ENCODE assay signal across 19 mouse cellular contexts in genomic region chr15:6562161-6562560, GRCm38 (mm10). TPM values are rescaled to one million over a fixed set of nuclear protein-coding genes. Genes with fewer than 3 reads are reported as not detected.
A peak's percentile ranks its signal among the peaks of the same experiment; 100 is the strongest.
DNase-seq lines count a peak whose midpoint lies in the region; ATAC-seq and TF ChIP-seq lines count a peak whose summit lies in the region.
"Had no signal": no experiment of that assay in that cellular context is flagged by ENCODE, and none has a peak within 500 bp of the region (broad histone marks: within the 10 kb centered on the region; RNA-seq: fewer than 3 reads in every experiment).

No protein-coding gene starts in this region.

- no peak for DNase-seq in liver, adult 2 months (ENCODE audit: extremely low read depth, low read depth, low spot score)
- DNase-seq in liver: no peak
- no peak for DNase-seq in layer of hippocampus, adult 18-20 months (ENCODE audit: low spot score in 2 of 2)
- DNase-seq in thymus, postnatal 4 days: no peak
- DNase-seq: adrenal gland, adult 2 months; adrenal gland, postnatal 25 days; cerebellum, adult 18-20 months; cerebellum, adult 9-11 months; cerebellum, postnatal 36 days; gastrocnemius, postnatal 10 days; heart, postnatal 36 days had no signal

- no peak overlapping the region for H3K4me3 ChIP-seq in liver, adult 2 months (ENCODE audit: insufficient read depth, low read depth, low read length)
- H3K4me3 ChIP-seq in bone marrow, adult 2 months (replicated peaks; ENCODE audit: control insufficient read depth, low read depth, low read length): no peak overlapping the region
- H3K4me3 ChIP-seq: embryonic facial prominence, embryonic 10.5 days; heart, embryonic 12.5 days; hindbrain, embryonic 15.5 days had no signal

- no peaks in the 10 kb centered on the region for H3K36me3 ChIP-seq in liver, adult 2 months (ENCODE audit: control insufficient read depth, insufficient read depth, low read length)
- H3K36me3 ChIP-seq: embryonic facial prominence, embryonic 10.5 days; heart, embryonic 12.5 days; hindbrain, embryonic 15.5 days had no signal

- WGBS in liver, adult 2 months: 75% methylated on average over 4 of the region's 4 CpGs
- WGBS in bone marrow, adult 2 months: 47% methylated on average over 4 of the region's 4 CpGs

- TF ChIP-seq POLR2A in liver, adult 2 months (IDR thresholded peaks at IDR 0.05; ENCODE audit: extremely low read depth, insufficient read depth, low read length): no peak
- no peak for TF ChIP-seq POLR2A in bone marrow, adult 2 months (IDR thresholded peaks at IDR 0.05; ENCODE audit: borderline replicate concordance, control insufficient read depth, low read depth, low read length)

- H3K27ac ChIP-seq in liver, adult 2 months (replicated peaks; ENCODE audit: insufficient read depth, low read depth, low read length): 0 out of 2 replicates have a peak overlapping the region, but pooled peaks have one; percentile 39
- H3K27ac ChIP-seq in bone marrow, adult 2 months (ENCODE audit: control insufficient read depth, insufficient read depth, low read depth, low read length, poor library complexity): peak overlapping the region; percentile 51; the same call in 1 of the 2 replicates
- H3K27ac ChIP-seq: embryonic facial prominence, embryonic 10.5 days; hindbrain, embryonic 15.5 days had no signal

- no peaks in the 10 kb centered on the region for H3K27me3 ChIP-seq in liver, adult 2 months (ENCODE audit: control insufficient read depth, insufficient read depth, low read length)
- H3K27me3 ChIP-seq: CH12.LX; heart, embryonic 12.5 days; hindbrain, embryonic 15.5 days had no signal

- H3K9ac ChIP-seq in liver, adult 2 months (ENCODE audit: low read depth, low read length): no peak overlapping the region
- H3K9ac ChIP-seq: heart, embryonic 12.5 days; hindbrain, embryonic 15.5 days had no signal

- TF ChIP-seq CTCF in liver, adult 2 months (IDR thresholded peaks at IDR 0.05; ENCODE audit: low read depth, low read length): no peak
- TF ChIP-seq CTCF in bone marrow, adult 2 months (IDR thresholded peaks at IDR 0.05; ENCODE audit: control insufficient read depth, insufficient read depth, low read length): no peak

- ATAC-seq in granulocyte monocyte progenitor cell, adult 5-6 weeks (replicated peaks; ENCODE audit: poor library complexity, severe bottlenecking): peak; percentile 40
- peak; percentile 62 for ATAC-seq in monocyte, adult 5-6 weeks (replicated peaks; ENCODE audit: insufficient number of reproducible peaks, low FRiP score, low TSS enrichment, poor library complexity, severe bottlenecking)
- ATAC-seq: forebrain, embryonic 14.5 days had no signal

- H3K79me2 ChIP-seq in liver, adult 2 months (ENCODE audit: control insufficient read depth, insufficient read depth, low read length): no peaks in the 10 kb centered on the region

- no peaks in the 10 kb centered on the region for H3K4me1 ChIP-seq in liver, adult 2 months (ENCODE audit: control insufficient read depth, insufficient read depth, low read length)
- H3K4me1 ChIP-seq in bone marrow, adult 2 months (ENCODE audit: control insufficient read depth, insufficient read depth, low read length): no peaks in the 10 kb centered on the region; the same call in 1 of the 2 replicates
- H3K4me1 ChIP-seq: hindbrain, embryonic 15.5 days had no signal

RNA-seq across cellular contexts. Expression of gene Fyb, which starts 39.5 kb away (rescaled TPM):
- 40.8 and 42.3 TPM in 2 replicates for total RNA-seq in liver, adult 2 months (2014; rRNA removed)
- polyA plus RNA-seq in liver, adult 2 months (2012; rRNA removed): 61.4 and 98.2 TPM in 2 replicates
- 54.6 and 126 TPM in 2 replicates for polyA plus RNA-seq in bone marrow, adult 2 months (2011; ENCODE audit: insufficient read depth, insufficient read length, low replicate concordance, missing spikeins)
- 32.0 and 40.6 TPM in 2 replicates for total RNA-seq in granulocyte monocyte progenitor cell, adult 5-6 weeks (2014; fragmentation: Nextera tagmentation)
- 10.8 and 22.6 TPM in 2 replicates for total RNA-seq in granulocyte monocyte progenitor cell, adult 5-6 weeks (2017)
- total RNA-seq in monocyte, adult 5-6 weeks (2017): 384 to 678 TPM (median 449 TPM) in 3 replicates
- 1 to 10 TPM; 4.2 to 6.4 TPM for total RNA-seq in layer of hippocampus, adult 18-20 months (2021)
